Mouse (Mus musculus): ENCODE measurements around the gene Inpp4b.

Inpp4b gene

GRCm38 (mm10) chr8:81826406-81826805 is 484.1 kb downstream of the Inpp4b start:
- no peak for DNase-seq (ENCODE audit: inconsistent age in 2 of 2, low spot score in 1 of 2)

GRCm38 (mm10) chr8:81827306-81827913 is 485.1 kb downstream of the Inpp4b start:
- no peak for DNase-seq (ENCODE audit: inconsistent age in 2 of 2, low spot score in 1 of 2)

- no peak for DNase-seq (ENCODE audit: inconsistent age in 2 of 2, low spot score in 1 of 2)
Observed at GRCm38 (mm10) chr8:81831430-81831829, 489.1 kb downstream of the Inpp4b start.

DNA sequence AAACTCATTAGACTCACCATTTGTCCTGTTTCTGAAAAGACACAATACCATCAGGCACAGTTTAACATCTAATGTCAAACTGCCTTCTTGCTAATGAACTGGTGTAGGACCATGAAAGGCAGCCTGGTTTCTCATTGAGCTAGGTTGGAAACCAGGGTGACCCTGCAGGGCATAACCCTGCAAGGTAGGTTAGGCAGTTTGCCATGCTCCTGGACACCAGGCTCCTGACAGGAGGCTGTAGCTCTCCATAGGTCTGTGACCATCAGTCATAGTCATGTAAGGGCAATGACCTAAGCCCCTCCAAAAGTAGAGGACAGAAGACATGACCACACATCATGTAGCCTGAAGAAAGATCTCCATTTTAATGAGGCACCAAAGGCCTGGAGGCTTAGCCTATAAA is 491.5 kb downstream of the Inpp4b start:
- DNase-seq (ENCODE audit: inconsistent age in 2 of 2, low spot score in 1 of 2): no peak

- no peak for DNase-seq (ENCODE audit: inconsistent age in 2 of 2, low spot score in 1 of 2)
Observed at GRCm38 (mm10) chr8:81840512-81840911, 498.2 kb downstream of the Inpp4b start.

GRCm38 (mm10) chr8:81844104-81844982 is 502.0 kb downstream of the Inpp4b start:
- no peak for DNase-seq (ENCODE audit: inconsistent age in 2 of 2, low spot score in 1 of 2)

- no peak for DNase-seq (ENCODE audit: inconsistent age in 2 of 2, low spot score in 1 of 2)
Observed at GRCm38 (mm10) chr8:81847929-81848328, 505.6 kb downstream of the Inpp4b start.

GRCm38 (mm10) chr8:81849976-81850375 is 507.6 kb downstream of the Inpp4b start:
- DNase-seq (ENCODE audit: inconsistent age in 2 of 2, low spot score in 1 of 2): no peak

DNA sequence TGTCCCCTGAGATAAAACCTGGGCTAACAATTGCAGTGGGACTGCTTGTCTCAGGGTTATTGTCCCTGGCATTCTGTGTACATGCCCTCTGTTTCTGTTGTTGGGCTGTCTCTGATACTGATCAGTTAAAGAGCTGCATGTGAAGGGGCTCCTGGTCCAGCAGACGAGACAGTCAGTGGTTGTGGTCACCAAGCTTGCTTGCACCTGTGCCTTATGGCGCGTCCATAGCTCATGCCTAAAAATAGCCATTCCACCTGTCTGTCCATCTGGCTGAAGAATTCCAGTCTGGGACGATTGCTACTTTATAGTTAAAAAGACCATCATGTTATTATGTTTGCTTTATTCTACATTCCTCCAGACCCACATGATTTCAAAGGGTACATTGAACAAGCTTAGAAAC is 510.8 kb downstream of the Inpp4b start:
- no peak for DNase-seq (ENCODE audit: inconsistent age in 2 of 2, low spot score in 1 of 2)

DNA sequence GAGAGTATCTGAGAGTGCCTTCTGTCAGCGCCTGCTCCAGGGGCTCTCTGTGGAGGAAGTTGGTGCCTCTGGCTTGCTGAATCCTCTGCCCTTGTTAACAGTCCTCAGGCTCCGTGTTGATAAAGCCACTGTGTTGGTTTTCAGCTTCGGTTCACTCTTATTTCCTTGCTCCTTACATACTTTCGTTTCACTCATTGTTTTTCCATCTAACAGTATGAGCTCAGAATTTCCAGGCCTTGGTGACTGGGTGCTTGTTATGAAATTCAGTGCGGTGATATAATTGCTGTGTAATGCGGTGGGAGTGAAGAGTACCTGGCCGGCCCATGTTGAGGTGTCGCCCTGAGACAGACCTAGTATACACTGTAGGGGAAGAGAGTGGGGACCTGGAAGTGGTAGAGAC is 512.2 kb downstream of the Inpp4b start:
- DNase-seq (ENCODE audit: inconsistent age in 2 of 2, low spot score in 1 of 2): no peak

DNA sequence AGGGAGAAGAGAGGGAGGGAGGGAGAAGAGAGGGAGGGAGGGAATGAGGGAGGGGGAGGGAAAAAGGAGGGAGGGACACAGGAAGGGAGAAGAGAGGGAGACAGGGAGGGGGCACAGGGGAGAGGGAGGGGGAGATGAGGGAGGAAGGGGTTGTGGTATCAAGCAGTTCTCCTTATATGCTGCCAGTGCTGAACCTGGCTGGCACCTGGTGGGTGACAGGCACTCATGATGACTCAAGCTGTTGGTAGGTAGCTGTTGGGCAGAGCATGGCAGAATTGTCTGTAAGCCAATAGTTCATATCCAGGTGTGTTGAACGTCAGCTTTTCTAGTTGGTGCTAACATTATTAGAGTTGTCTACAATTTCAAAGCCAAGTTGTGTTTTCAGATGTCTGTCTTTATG is 512.7 kb downstream of the Inpp4b start:
- DNase-seq (ENCODE audit: inconsistent age in 2 of 2, low spot score in 1 of 2): no peak

DNA sequence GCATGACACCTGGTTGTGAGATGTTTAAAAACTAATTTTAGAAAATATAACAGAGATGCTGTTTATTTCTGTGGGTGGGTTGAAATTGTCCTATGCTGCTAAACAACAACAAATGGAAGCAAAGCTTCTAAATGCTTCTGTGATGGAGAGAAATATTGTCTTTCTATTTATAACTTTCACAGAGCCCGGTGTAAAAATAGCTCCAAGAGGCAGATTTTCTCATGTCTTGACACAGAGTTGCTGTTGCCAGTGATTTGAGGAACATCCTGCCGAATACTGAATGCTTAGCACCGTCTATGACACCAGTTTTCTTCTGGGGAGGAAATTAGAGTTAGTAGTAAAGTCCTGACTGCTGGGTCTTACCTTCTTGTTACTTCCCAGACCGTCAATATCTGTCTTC is 513.8 kb downstream of the Inpp4b start:
- no peak for DNase-seq (ENCODE audit: inconsistent age in 2 of 2, low spot score in 1 of 2)

- DNase-seq (ENCODE audit: inconsistent age in 2 of 2, low spot score in 1 of 2): no peak
Observed at GRCm38 (mm10) chr8:81856608-81857007, 514.3 kb downstream of the Inpp4b start.

GRCm38 (mm10) chr8:81858393-81858792 is 516.0 kb downstream of the Inpp4b start:
- DNase-seq (ENCODE audit: inconsistent age in 2 of 2, low spot score in 1 of 2): no peak

DNA sequence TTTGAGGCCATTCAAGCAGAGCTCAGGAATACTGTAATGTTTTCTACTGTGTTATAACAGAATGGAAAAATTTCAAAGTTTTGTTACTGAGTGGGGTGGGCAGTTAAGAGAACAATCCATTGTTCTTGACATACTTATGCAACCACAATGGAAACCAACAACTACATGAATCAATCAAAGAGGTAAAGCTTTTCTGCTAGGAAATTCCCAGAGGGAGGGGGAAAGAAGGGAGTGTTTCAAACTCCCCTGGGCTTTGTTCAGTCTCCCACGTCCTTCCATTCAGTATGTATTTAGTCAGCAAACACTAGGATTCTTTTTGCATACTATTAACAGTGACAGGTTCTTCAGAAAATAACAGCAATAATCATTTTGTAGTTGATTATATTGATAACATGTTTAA is 517.4 kb downstream of the Inpp4b start:
- no peak for DNase-seq (ENCODE audit: inconsistent age in 2 of 2, low spot score in 1 of 2)

DNA sequence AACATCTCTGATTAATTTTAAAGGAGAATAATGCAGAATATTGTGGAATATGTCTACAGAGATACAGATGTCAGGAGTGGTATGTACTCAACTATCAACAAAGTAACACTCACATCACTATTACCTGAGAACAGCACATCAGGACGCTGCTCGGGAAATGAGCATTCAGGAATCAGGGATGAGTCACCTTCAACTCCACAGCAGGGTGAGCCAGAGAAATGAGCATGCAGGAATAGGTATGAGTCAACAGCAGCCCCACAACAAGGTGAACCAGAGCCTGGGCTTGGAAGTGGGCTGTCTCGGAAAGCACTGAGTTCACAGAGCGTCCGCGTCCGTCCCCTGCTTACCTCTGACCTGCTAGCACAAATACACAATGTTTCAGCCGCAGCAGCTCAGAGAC is 519.0 kb downstream of the Inpp4b start:
- DNase-seq (ENCODE audit: inconsistent age in 2 of 2, low spot score in 1 of 2): no peak

DNA sequence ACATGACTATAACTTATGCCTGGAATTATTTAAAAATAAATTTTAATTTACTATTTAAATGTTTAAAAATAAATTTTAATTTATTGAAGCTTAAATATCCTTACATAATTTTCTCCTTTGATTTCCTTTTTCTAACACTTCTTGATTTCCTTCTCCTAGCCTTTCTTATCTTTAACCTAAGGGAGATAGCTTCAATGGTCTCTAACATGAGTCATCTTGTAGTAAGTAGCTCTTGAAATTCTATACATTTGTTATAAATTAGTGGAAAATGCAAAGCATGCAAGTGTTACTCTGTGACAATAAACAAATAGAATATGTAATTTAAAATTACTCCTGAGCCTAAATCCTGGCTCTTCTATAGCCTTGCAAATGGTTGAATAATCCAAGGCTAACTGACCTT is 520.4 kb downstream of the Inpp4b start:
- DNase-seq (ENCODE audit: inconsistent age in 2 of 2, low spot score in 1 of 2): no peak

GRCm38 (mm10) chr8:81864318-81864717 is 522.0 kb downstream of the Inpp4b start:
- no peak for DNase-seq (ENCODE audit: inconsistent age in 2 of 2, low spot score in 1 of 2)

- DNase-seq (ENCODE audit: inconsistent age in 2 of 2, low spot score in 1 of 2): peak; percentile 8 to 53
Observed at GRCm38 (mm10) chr8:81865664-81866063, 523.3 kb downstream of the Inpp4b start.

GRCm38 (mm10) chr8:81867020-81867419 is 524.7 kb downstream of the Inpp4b start:
- peak; percentile 55 to 68 for DNase-seq (ENCODE audit: inconsistent age in 2 of 2, low spot score in 1 of 2)

DNA sequence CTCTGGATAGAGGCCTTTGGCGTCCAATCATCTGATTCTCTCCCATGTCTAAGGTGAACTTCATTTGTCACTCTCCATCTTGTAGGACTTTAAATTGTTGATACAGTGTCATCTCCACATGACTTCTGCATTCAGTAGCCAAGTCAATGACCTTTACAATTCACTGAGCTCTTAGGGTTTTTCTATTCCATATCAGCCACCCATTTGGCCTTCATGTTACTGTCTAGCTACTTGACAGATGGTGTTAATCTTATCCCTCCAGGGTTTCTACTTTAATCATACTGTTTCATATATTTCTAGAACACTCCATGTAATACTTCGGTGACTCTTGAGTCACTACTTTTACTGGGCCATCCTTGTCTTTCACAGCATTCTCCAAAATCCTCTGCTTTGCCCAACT is 528.1 kb downstream of the Inpp4b start:
- no peak for DNase-seq (ENCODE audit: inconsistent age in 2 of 2, low spot score in 1 of 2)

- no peak for DNase-seq (ENCODE audit: inconsistent age in 2 of 2, low spot score in 1 of 2)
Observed at GRCm38 (mm10) chr8:81880071-81880470, 537.7 kb downstream of the Inpp4b start.

- DNase-seq (ENCODE audit: inconsistent age in 2 of 2, low spot score in 1 of 2): peak in 1 of 2 experiments; percentile 24
Observed at GRCm38 (mm10) chr8:81884195-81884594, 541.8 kb downstream of the Inpp4b start.

Measured in adrenal gland, adult (tissue).